Mouse (Mus musculus): ENCODE data around the gene Acot7.

The Acot7 gene

DNA sequence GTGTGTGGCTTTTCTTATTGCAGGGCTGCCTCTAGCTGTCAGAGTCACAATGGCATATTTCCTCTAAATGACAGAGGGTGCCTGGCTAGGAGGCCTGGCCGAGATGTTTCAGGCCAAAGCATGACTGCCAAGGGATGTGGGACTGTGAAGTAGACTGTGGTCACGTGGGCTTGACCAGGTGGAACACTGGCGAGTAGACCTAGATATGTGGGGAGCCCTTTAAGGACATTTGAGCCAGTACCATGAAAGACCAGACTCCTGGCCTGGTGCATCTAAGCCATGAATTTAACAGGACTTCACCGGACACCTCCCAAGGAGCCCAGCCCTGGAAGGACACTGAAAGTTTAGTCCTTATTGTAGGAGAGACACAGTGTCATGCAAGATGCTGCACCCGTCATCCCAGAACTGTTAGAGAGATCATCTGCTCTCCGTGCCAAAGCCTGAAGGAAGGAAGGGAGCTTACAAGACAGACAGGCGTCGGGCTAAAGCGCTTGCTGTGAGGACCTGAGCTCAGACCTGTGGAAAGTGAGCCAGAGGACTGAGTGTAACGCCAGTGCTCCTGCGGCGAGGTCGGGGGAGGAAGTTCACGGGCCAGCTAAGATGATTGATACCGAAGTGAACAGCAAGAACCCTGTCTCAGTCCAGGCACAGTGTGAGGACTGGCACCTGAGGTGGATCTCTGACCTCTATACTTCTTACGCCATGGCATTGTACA lies 2.2 kb downstream of the Acot7 start:
- no peak for DNase-seq (ENCODE audit: low spot score)

DNA sequence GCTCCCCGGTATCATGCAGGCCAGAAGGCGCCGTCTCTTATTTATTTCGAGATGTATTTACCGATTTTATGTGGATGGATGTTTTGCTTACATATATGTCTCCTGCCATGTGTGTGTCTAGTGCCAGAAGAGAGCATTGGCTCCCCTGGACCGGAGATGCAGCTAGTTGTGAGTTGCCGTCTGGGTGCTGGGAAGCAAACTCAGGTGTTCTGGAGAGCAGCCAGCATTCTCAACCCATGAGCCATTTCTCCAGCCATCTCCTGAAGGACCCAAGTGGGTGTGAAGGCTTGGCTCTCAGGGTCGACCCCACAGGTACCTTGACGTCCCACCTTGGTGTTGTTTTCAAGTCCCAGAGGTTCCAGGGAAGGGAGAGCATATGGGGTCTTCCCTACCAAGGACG lies 4.3 kb downstream of the Acot7 start:
- DNase-seq (ENCODE audit: low spot score), result no peak

- no peak for DNase-seq (ENCODE audit: low spot score)
Observed at GRCm38 (mm10) chr4:152184353-152185035, 6.6 kb downstream of the Acot7 start.

DNA sequence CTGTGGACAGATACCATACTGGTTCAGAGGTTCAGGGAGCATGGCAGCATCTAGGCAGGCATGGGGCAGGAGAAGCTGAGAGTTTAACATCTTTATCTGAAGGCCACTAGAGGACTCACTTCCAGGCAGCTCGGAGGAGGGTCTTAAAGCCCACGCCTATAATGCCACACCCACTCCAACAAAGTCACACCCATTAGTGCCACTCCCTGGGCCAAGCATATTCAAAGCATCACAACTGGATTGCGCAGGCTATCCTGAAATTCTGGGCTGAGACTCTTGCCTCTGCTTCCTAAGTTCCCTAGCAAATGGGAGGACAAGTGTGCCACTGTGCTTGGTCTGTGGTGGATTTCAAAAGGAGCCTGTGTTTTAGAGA lies 7.2 kb downstream of the Acot7 start:
- no peak for DNase-seq (ENCODE audit: low spot score)

DNA sequence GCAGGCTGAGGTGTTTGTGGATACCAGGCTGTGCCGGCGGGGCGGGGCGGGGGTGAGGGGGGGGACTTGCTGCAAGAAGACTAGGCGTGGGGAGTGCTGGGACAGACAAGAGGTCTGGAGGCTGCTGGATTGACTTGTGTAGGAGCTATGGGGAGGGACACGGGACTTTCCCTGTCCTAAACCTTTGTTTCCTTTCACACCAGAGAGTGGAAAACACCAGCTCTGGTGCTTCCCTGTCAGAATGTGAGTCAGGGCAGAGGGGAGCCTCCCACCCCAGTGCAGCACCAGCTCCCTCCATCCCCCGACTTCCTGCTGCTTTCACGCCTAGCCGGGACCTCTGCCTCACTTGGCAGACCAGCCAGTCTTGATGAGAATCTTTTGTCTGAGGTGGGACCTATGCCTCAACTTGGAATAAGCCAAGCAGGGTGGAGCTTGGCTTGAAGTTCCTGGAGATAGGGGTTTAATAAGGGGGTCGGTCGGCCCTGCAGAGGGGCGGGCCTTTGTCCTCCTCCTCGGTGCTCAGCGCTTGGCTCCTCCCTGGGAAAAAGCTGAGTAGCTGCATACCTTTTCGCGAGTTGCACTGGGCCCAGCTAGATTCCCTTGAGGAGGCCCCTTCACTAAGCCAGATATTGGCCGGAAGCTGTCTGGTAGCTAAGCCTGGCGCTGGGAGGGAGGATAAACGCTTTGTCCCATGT lies 7.7 kb downstream of the Acot7 start:
- no peak for DNase-seq (ENCODE audit: low spot score)

- DNase-seq (ENCODE audit: low spot score), result no peak
Observed at GRCm38 (mm10) chr4:152186205-152187082, 8.5 kb downstream of the Acot7 start.

DNA sequence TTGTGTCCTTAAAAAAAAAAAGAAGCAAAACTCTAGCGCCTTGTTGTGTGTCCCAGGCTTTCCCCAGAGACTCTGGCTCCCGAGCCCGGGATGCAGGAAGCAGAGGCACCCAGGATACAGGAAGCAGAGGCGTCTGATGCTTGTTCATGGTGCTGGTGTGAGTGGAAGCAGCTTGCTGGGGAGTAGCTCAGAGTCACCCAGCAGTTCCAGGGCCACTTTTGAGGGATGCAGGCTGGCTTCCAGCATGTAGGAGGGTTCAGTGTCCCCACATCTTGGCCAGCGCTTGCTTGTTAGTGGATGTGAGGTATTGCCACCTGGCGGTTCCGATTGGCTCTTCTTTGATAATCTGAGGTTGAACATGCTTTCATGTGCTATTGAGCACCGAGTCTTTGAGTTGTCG lies 9.2 kb downstream of the Acot7 start:
- no peak for DNase-seq (ENCODE audit: low spot score)

GRCm38 (mm10) chr4:152188651-152189050 lies 10.7 kb downstream of the Acot7 start:
- no peak for DNase-seq (ENCODE audit: low spot score)

DNA sequence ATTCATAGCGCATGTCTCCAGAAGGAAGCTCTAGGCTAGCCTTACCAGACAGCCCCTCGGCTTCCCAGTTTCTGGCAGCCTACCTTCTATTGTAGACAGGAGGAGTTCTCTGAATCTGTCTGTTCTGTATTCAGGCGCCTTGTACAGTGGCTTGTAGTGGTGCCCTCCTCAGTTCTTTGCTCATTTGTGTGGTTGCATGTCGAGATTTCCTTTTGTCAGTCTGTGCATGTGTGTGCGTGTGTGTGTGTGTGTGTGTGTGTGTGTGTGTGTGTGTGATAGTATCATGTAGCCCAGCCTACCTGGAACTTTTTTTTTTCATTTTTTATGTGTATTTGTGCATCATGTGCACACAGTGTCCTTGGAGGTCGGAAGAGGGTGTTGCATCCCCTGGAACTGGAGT lies 11.1 kb downstream of the Acot7 start:
- DNase-seq (ENCODE audit: low spot score), result no peak

DNA sequence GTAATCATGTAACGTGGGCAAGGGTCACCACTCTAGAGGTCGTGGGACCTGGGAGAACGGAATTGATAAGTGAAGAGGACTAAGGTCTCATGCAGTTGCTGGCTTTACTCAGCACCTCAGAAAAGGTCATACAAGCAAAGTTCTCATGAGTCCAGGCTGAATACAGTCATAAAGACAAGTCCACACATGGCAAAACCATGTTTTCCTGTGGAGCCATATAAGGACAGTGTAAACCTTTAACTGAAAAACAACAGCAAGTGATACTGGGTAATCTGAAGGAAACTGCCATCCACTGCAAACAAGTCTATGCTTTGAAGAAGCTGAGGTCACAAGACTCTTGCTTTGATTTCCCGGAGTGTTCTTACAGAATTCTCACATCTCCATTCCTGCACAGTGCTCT lies 11.8 kb downstream of the Acot7 start:
- DNase-seq (ENCODE audit: low spot score), result no peak

DNA sequence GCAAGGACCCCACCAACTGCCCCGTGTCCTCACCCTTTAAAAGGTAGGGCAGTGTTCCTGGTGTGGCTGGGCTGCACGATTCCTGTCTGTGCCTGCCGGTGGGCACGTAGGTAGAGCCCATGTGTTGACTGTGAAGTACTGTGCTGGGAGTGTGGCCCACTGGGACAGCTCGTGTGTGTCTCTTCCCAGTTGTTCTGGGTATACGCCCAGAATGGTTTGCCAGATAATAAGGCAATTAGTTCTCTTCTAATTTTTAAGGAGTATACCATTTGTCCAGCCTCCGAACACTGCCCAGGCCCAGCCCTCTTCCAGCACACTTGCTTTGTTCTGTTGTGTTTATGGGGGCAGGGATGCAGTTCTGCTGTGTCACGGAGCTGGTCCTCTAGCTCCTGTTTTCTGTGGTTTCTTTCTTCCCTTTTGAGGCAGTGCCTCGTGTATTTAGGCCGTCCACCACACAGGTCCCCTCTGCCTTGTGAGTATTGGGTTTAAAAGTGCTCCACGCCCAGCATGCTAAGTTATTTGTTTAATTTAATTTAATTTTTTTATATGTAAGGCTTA lies 12.2 kb downstream of the Acot7 start:
- no peak for DNase-seq (ENCODE audit: low spot score)

GRCm38 (mm10) chr4:152190701-152191100 lies 12.8 kb downstream of the Acot7 start:
- DNase-seq (ENCODE audit: low spot score), result no peak

DNA sequence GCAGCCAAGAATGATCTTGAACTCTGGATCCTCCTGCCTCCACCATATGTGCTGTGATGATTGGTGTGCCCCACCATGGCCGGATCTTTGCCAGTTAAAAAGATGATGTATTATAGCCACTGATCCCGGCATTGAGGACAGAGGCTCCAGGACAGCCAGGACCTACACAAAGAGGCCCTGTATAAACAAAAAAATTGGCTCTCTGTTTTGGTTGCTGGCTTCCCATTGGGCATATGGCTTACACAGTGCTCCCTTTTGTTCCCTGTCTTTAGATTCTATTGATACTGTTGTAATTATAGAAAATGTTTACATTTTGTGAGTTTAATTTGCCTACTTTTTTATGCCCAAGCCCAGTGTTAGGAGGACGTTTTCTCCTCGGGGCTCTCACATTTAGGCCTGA lies 14.6 kb downstream of the Acot7 start:
- DNase-seq (ENCODE audit: low spot score), result no peak

DNA sequence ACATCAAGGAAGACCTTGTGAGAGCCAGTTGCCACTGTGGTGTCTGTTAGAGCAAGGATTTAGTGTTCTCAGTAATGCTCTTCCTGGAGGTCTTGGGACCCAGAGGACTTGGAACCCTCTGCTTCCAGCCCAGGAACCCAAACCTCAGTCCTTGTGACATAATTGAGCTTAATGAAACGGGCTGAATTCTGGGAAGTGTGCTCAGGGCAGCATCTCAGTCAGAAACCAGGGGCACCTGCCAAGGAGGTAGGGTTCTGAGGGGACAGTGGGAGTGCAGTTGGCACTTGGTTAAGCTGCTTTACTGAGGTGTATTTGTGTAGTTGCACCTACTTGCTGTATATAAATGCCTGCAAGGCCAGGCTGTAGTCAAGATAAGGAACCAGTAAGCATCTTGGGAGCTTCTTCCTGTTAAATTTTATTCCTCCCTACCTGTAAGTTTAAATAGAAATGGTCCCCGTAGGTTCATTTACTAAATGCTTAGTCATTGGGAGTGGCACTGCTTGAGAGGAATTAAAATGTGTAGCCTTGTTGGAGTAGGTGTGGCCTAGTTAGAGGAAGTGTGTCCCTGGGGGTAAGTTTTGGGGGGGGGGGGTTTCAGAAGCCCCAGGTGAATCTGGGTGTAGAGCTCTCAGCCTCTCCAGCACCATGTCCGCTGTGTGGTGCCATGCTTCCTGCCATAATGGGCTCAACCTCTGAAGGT lies 16.7 kb downstream of the Acot7 start:
- DNase-seq (ENCODE audit: low spot score), result no peak

DNA sequence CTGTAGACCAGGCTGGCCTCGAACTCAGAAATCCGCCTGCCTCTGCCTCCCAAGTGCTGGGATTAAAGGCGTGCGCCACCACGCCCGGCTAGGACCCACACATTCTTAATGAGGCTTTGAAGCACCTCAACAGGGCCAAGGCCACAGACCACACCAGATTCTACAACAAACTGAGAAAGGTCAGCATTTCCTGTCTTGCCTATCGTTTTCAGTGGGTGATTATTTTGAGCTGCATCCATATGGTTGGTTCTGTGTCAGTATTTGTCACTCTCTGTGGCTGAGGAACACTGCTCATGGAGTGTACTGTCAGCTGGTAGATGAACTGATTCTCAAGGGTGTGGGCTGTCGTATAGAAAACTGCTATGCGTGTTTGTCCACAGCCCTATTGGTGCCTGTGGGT lies 18.3 kb downstream of the Acot7 start:
- DNase-seq (ENCODE audit: low spot score), result no peak

- no peak for DNase-seq (ENCODE audit: low spot score)
Observed at GRCm38 (mm10) chr4:152197545-152197944, 19.6 kb downstream of the Acot7 start.

GRCm38 (mm10) chr4:152199617-152200016 lies 21.7 kb downstream of the Acot7 start:
- no peak for DNase-seq (ENCODE audit: low spot score)

DNA sequence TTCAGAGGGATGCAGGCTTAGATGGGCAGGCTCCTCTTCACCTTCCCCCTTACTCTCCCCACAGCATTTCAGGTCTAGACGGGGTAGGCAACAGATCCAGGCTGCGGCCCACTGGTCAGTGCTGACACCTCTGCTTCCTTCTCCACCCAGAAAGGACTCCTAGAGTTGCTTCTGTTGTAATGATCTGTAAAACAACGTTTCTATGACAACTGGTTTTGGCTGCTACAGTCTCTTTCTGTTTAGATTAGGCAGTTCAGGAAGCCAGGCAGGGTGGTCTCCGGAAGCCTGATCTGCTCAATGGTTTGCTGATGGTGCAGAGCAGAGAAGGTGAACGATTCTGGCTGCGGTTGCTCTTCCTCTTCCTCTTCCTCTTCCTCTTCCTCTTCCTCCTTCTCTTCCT lies 23.6 kb downstream of the Acot7 start:
- no peak for DNase-seq (ENCODE audit: low spot score)

- DNase-seq (ENCODE audit: low spot score), result no peak
Observed at GRCm38 (mm10) chr4:152202418-152202817, 24.5 kb downstream of the Acot7 start.

- no peak for DNase-seq (ENCODE audit: low spot score)
Observed at GRCm38 (mm10) chr4:152202905-152203304, 25.0 kb downstream of the Acot7 start.

GRCm38 (mm10) chr4:152204663-152205062 lies 26.7 kb downstream of the Acot7 start:
- no peak for DNase-seq (ENCODE audit: low spot score)
